Mouse (Mus musculus) cerebellum, adult 2 months (tissue): ENCODE data around the gene Zrsr1. TPM values are rescaled to one million over a fixed set of nuclear protein-coding genes. Genes with fewer than 3 reads are reported as not detected.

Experiments used
- DNase-seq, 2 experiments: peaks; one replicate each; pipeline ENCODE4 v3.0.0; 2021
- H3K27ac ChIP-seq: fragments of 200-500 bp; 2 replicates; pipeline ENCODE4 v1.5.1; 2012; ENCODE audit warnings: low read length, control low read depth, inconsistent platforms; ENCODE audit not compliant: insufficient read depth
- H3K27me3 ChIP-seq: fragments of 200-500 bp; 2 replicates; pipeline ENCODE4 v1.6.1; 2012; ENCODE audit warnings: inconsistent platforms, mild to moderate bottlenecking, low read length, moderate library complexity; ENCODE audit not compliant: control insufficient read depth, insufficient read depth
- H3K4me1 ChIP-seq: fragments of 200-500 bp; 2 replicates; pipeline ENCODE4 v1.6.1; 2011; ENCODE audit warnings: low read length; ENCODE audit not compliant: control insufficient read depth, insufficient read depth
- H3K4me3 ChIP-seq: fragments of 200-500 bp; replicated peaks from 2 replicates; pipeline ENCODE3; 2011; ENCODE audit warnings: mild to moderate bottlenecking, low read depth, low read length, control low read depth; ENCODE audit not compliant: insufficient read depth
- CTCF ChIP-seq: fragments of 200-500 bp; IDR thresholded peaks from 2 replicates; pipeline ENCODE4 v1.5.1; 2011; ENCODE audit warnings: low read depth, mild to moderate bottlenecking, control low read depth, low read length, moderate library complexity, borderline replicate concordance; ENCODE audit not compliant: insufficient read depth
- POLR2A ChIP-seq: fragments of 200-500 bp; IDR thresholded peaks from 2 replicates; pipeline ENCODE4 v1.6.1; 2011; ENCODE audit warnings: low read length, control low read depth, borderline replicate concordance; ENCODE audit not compliant: insufficient read depth
- WGBS: fragments of 180-500 bp; shearing (Covaris S2); methylation state at CpG from one replicate; pipeline ENCODE4 v1.1.7; 2018; 5-methylcytosine and 5-hydroxymethylcytosine counted together
- polyA plus RNA-seq: library from polyadenylated mRNA; depleted of rRNA; stranded (reverse); fragments of >200 nt; gene quantifications from 2 replicates; pipeline ENCODE4 v1.2.3, GENCODE M21; 2012

Zrsr1 gene
- polyA plus RNA-seq, 1 experiment: 78.9 TPM

DNA sequence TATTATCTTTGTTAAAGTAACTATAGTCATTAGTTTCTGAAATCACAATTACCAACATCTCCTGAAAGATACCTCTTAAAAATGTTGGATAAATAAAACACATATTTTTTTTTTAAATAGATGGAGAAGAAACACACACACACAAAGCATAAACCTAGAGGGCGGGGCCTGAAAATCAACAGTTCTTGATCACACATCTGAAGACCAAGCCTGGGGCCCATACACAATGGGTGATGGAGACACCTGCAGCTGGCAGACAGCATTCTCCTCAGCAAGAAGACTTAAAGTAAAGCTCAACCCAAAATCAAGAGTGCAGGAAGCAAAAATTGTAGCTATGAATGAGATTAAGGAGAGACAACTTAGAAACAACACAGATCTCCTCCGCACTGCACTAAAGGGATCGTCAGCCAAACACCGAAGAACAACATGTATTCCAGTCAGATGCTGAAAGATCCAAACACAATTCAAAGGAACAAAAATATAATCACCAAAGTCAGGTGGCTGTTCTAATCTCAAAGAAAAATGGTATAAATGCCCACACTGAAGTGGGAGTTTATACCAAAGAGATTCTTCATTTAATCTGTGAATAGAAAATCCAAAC, 34.0 kb upstream of the Zrsr1 start:
- H3K27me3 ChIP-seq: no peaks in the 10 kb centered on the region
- H3K4me1 ChIP-seq: no peaks in the 10 kb centered on the region
- WGBS: 98% methylated on average over 4 of the region's 4 CpGs
- no peak overlapping the region for H3K4me3 ChIP-seq
- no peak for DNase-seq
- no peak overlapping the region for H3K27ac ChIP-seq
- TF ChIP-seq CTCF (no peak), POLR2A (no peak)

DNA sequence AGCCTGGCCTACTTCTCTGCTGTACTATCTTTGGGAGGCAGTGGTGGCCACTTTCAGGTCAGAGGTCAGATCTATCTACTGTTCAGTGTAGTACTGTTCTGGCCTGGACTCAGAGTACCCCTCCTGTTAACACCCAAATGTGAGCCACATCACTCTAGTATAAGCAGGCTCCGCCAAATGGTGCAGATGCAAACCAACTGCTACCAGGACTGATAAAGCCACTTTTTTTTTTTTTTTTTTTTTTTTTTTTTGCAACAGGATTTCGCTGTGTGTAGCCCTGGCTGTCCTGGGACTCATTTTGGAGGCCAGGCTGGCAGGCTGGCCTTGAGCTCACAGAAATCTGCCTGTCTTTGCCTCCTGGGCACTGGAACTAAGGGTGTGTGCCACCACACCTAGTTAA, 32.8 kb upstream of the Zrsr1 start:
- H3K27ac ChIP-seq: no peak overlapping the region
- TF ChIP-seq CTCF: no peak
- no peak for TF ChIP-seq POLR2A
- H3K27me3 ChIP-seq: no peaks in the 10 kb centered on the region
- no peaks in the 10 kb centered on the region for H3K4me1 ChIP-seq
- 87% methylated on average over 2 of the region's 2 CpGs for WGBS
- DNase-seq: no peak
- H3K4me3 ChIP-seq: no peak overlapping the region

DNA sequence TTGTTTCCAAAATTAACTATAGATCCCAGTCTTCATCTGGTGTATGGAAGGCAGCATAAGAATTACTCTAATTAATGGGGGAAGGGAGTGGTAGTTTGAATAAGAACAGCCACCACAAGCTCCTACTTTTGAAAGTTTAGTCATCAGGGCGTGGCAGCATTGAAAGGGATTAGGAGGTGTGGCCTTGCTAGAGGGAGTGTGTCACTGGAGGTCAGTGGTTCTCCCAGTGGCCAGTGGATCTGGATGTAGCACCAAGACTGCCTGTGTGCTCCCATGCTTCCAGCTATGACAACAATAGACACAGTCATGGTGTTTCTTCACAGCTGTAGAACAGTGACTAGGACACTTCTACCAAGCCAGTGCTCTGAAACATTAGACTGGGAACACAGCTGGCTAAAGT, 22.7 kb upstream of the Zrsr1 start:
- DNase-seq: no peak
- TF ChIP-seq CTCF (no peak), POLR2A (no peak)
- WGBS: 98% methylated on average over 1 of the region's 1 CpGs
- H3K4me3 ChIP-seq: no peak overlapping the region
- no peaks in the 10 kb centered on the region for H3K4me1 ChIP-seq
- H3K27ac ChIP-seq: no peak overlapping the region
- no peaks in the 10 kb centered on the region for H3K27me3 ChIP-seq

DNA sequence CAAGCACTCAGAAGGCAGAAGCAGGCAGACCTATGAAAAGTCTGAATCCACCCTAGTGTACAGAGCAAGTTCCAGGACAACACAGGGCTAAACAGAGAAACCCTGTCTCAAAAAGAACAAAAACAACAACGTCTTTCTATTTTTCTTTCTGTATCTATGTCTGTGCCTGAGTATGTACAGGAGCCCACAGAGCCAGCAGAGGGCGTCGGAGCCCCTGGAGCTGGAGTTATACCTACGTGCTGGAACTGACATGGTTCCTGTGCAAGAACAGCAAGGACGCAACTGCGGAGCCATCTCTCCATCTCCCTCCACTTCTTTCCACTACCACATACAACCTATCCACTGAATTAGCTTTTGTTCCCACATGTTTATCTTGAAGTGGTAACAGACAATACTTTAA, 21.7 kb upstream of the Zrsr1 start:
- TF ChIP-seq CTCF: no peak
- Histone ChIP-seq H3K27me3 (no peaks in the 10 kb centered on the region), H3K4me1 (no peaks in the 10 kb centered on the region), H3K4me3 (no peak overlapping the region), H3K27ac (no peak overlapping the region)
- no peak for DNase-seq
- 93% methylated on average over 6 of the region's 6 CpGs for WGBS

DNA sequence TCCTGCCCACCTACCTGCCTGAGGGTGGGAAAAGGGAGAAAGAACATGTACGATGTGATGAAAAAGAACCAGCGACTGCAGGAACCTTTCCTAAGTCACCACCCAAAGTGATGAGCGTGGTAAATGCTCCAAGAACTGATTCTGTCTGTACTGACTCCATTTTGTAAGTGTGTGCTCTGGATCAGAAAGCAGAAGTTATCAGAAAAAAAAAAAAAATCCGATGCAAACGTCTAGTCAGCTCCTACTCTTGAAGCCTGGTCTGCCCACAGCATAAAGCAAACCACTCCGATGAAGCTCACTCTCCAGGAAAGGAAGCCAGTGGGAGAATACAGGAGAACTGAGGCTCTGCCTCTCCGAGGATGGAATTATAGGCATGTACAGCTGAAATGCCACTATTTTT, 19.1 kb upstream of the Zrsr1 start:
- WGBS: 96% methylated on average over 7 of the region's 7 CpGs
- no peaks in the 10 kb centered on the region for H3K27me3 ChIP-seq
- TF ChIP-seq POLR2A (no peak), CTCF (no peak)

DNA sequence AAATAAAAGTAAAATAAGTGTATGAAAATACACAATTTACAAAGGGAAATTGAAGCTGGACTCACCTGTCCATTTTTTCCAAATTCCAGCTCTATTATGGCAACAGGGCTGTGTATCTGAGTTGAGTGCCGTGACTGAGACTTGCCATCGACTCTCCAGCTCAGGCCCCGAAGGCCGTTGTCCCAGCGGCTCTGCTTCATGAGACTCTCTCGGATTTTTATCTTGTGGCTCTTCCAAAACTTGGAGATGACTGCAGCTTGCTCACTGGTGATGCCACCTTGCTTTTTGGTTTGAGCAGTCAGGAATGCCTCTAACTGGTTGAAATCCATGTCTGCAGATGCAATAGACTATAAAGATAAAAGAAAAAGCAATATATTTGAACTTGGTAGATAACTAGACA, 15.5 kb upstream of the Zrsr1 start:
- Histone ChIP-seq H3K4me1 (no peaks in the 10 kb centered on the region), H3K27ac (no peak overlapping the region), H3K27me3 (no peaks in the 10 kb centered on the region), H3K4me3 (no peak overlapping the region)
- no peak for DNase-seq
- 97% methylated on average over 6 of the region's 6 CpGs for WGBS
- TF ChIP-seq POLR2A: no peak
- TF ChIP-seq CTCF: no peak

More for the DNA sequence above, 19.1 kb upstream of the Zrsr1 start:
- no peak overlapping the region for H3K27ac ChIP-seq
- H3K4me3 ChIP-seq: no peak overlapping the region
- H3K4me1 ChIP-seq: no peaks in the 10 kb centered on the region
- DNase-seq: no peak

DNA sequence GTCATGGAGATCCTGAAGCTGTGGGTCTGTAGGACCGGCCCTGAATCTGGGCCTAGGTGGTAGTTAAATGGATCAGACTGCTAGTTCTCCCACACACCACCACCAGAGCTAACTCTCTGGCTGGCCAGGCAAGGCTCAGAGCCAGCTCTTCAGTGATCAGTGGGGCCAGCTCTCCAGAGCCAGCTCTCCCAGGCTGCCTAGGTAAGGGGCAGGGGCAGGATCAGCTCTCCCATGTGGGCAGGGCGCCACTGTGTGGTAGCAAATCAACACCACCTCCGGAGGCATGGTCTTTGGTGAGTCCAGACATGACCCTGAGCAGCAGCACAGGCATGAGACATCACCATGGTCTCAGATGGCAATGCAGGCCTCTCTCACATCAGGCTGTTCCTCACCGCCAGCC, 15.0 kb upstream of the Zrsr1 start:
- no peak for DNase-seq
- TF ChIP-seq POLR2A (no peak), CTCF (peak; percentile 37; the same call in 1 of the 2 replicates)
- Histone ChIP-seq H3K4me1 (no peaks in the 10 kb centered on the region), H3K27me3 (no peaks in the 10 kb centered on the region), H3K4me3 (no peak overlapping the region), H3K27ac (no peak overlapping the region)
- WGBS: 89% methylated on average over 4 of the region's 4 CpGs

DNA sequence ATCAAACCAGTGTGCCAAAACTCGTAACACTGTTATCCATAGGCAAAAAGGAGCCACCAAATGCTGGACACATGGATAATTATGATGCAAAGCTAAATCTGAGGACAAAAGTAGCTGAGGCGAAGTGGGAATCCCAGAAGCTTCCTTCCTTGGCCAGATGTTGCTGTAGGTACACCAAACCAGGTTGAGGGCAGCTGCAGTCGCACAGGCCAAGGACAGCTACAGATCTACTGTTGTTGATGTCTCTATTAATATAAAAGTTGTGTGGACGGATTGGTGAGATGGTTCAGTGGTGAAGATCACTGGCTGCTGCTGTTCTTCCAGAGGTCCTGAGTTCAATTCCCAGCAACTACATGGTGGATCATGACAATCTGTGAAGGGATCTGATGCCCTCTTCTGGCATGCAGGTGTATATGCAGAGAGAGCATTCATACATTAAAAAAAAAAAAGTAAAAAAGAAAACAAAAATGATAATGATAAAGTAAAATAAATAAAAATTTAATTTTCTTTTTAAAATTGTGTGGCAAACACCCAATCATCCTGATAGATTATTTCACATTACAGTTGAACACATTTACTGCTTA, 13.9 kb upstream of the Zrsr1 start:
- WGBS: 96% methylated on average over 4 of the region's 4 CpGs

More for the DNA sequence above, 13.9 kb upstream of the Zrsr1 start:
- Histone ChIP-seq H3K4me3 (no peak overlapping the region), H3K27ac (no peak overlapping the region), H3K27me3 (no peaks in the 10 kb centered on the region), H3K4me1 (no peaks in the 10 kb centered on the region)
- TF ChIP-seq CTCF (0 out of 2 replicates have a peak, but pooled peaks have one; percentile 28), POLR2A (no peak)
- DNase-seq: no peak
